Mouse (Mus musculus) MN1 (cell line): ENCODE results near the gene Slc29a4.

Experiments used
- DNase-seq: peaks from one replicate; pipeline ENCODE4 v3.0.0-alpha.2; 2016; ENCODE audit warnings: low spot score

Gene Slc29a4

GRCm38 (mm10) chr5:142696865-142697264, 4.6 kb downstream of the Slc29a4 start:
- no peak for DNase-seq

- DNase-seq: no peak
Observed at GRCm38 (mm10) chr5:142697742-142698141, 5.4 kb downstream of the Slc29a4 start.

- no peak for DNase-seq
Observed at GRCm38 (mm10) chr5:142700842-142701589, 8.7 kb downstream of the Slc29a4 start.

- DNase-seq: peak; percentile 80
Observed at GRCm38 (mm10) chr5:142701651-142702510, 9.6 kb downstream of the Slc29a4 start.

- DNase-seq: peak; percentile 34
Observed at GRCm38 (mm10) chr5:142702511-142703138, 10.3 kb downstream of the Slc29a4 start.

GRCm38 (mm10) chr5:142703569-142703968, 11.3 kb downstream of the Slc29a4 start:
- no peak for DNase-seq

GRCm38 (mm10) chr5:142707709-142708108, 15.4 kb downstream of the Slc29a4 start:
- no peak for DNase-seq

- DNase-seq: no peak
Observed at GRCm38 (mm10) chr5:142709436-142709835, 17.1 kb downstream of the Slc29a4 start.

- no peak for DNase-seq
Observed at GRCm38 (mm10) chr5:142712373-142712772, 20.1 kb downstream of the Slc29a4 start.

GRCm38 (mm10) chr5:142713966-142714365, 21.7 kb downstream of the Slc29a4 start:
- no peak for DNase-seq

GRCm38 (mm10) chr5:142715059-142715458, 22.7 kb downstream of the Slc29a4 start:
- DNase-seq: no peak

- no peak for DNase-seq
Observed at GRCm38 (mm10) chr5:142716056-142716455, 23.7 kb downstream of the Slc29a4 start.

GRCm38 (mm10) chr5:142718037-142718436, 25.7 kb downstream of the Slc29a4 start:
- DNase-seq: peak; percentile 79

GRCm38 (mm10) chr5:142718486-142718885, 26.2 kb downstream of the Slc29a4 start:
- no peak for DNase-seq

- no peak for DNase-seq
Observed at GRCm38 (mm10) chr5:142719897-142720296, 27.6 kb downstream of the Slc29a4 start.

- DNase-seq: peak; percentile 80
Observed at GRCm38 (mm10) chr5:142723520-142724133, 31.3 kb downstream of the Slc29a4 start.

- DNase-seq: no peak
Observed at GRCm38 (mm10) chr5:142724265-142724664, 32.0 kb downstream of the Slc29a4 start.

- DNase-seq: no peak
Observed at GRCm38 (mm10) chr5:142726748-142727147, 34.4 kb downstream of the Slc29a4 start.

GRCm38 (mm10) chr5:142728301-142728700, 36.0 kb downstream of the Slc29a4 start:
- no peak for DNase-seq

- DNase-seq: no peak
Observed at GRCm38 (mm10) chr5:142730295-142730694, 38.0 kb downstream of the Slc29a4 start.

- DNase-seq: no peak
Observed at GRCm38 (mm10) chr5:142731916-142732315, 39.6 kb downstream of the Slc29a4 start.

GRCm38 (mm10) chr5:142739941-142740340, 47.6 kb downstream of the Slc29a4 start:
- no peak for DNase-seq
